Mouse (Mus musculus): ENCODE measurements around the gene Msl1. TPM values are rescaled to one million over a fixed set of nuclear protein-coding genes. Genes with fewer than 3 reads are reported as not detected.

The Msl1 gene
- polyA plus RNA-seq, 1 experiment = 38.5 TPM

DNA sequence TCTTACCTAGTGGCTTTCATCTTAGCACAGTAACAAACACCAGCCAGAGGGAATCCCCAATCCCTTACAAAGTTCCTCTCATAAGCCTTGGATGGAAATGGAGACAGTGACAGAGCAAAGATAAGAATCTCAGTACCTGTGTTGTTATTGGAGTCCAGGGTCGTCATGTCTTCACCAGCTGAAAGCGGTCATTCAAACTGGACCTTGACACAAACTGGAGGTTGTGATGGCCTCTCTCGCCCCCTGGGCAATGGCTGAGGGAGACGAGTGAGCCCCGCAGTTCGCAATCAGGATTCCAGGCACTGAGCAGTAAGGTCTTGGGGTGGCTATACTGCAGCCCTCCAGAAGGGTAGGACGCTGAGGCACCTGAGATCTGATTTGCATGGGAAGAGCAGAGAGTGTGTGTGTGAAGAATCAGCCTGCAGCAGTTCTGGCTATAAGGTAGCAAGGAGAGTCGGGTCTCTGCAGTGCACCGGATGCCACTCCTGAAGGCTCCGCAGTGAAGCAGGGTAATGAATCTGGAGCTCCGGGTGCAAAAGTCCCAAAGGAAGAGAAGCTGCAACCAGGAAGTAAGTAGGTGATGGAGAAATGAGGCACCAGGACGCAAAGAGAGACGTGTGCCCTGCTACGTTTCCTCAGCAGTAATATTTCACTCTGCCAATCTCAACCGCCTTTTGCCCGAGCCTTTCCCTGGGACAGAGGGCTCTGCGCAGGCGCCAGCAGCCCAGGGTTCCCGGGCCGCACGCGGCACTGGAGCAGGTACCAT, 20.6 kb upstream of the Msl1 start, which contains the start of gene Nr1d1:
Gene Nr1d1, minus strand, starts transcription at position 752 of the 766 bp plus-strand sequence.
- peak within 1 kb of the TSS; percentile 68 for H3K4me3 ChIP-seq (ENCODE audit: low read depth, low read length)
- no peaks in the 10 kb centered on the region for H3K27me3 ChIP-seq (ENCODE audit: control insufficient read depth, insufficient read depth, low read length)
- peaks cover 25% of the 10 kb centered on the region for H3K4me1 ChIP-seq (ENCODE audit: control insufficient read depth, insufficient read depth, insufficient read length, low read length)
- under 1% methylated on average over 22 of the region's 22 CpGs for WGBS
- peaks cover 28% of the 10 kb centered on the region for H3K36me3 ChIP-seq (ENCODE audit: control insufficient read depth, insufficient read depth, low read length)
- TF ChIP-seq POLR2A (IDR thresholded peaks at IDR 0.05; ENCODE audit: low read depth, low read length) (peak; percentile 83), CTCF (IDR thresholded peaks at IDR 0.05; ENCODE audit: extremely low read depth, insufficient read length, insufficient replicate concordance, low read depth, low read length) (no peak)
- peak within 1 kb of the TSS; percentile 99 for H3K27ac ChIP-seq (ENCODE audit: insufficient read depth, low read depth, low read length)

- TF ChIP-seq CTCF (IDR thresholded peaks at IDR 0.05; ENCODE audit: extremely low read depth, insufficient read length, insufficient replicate concordance, low read depth, low read length) (no peak), POLR2A (IDR thresholded peaks at IDR 0.05; ENCODE audit: low read depth, low read length) (no peak)
- H3K4me1 ChIP-seq (ENCODE audit: control insufficient read depth, insufficient read depth, insufficient read length, low read length) = peaks cover 19% of the 10 kb centered on the region
- H3K36me3 ChIP-seq (ENCODE audit: control insufficient read depth, insufficient read depth, low read length) = peaks cover 21% of the 10 kb centered on the region
- H3K27me3 ChIP-seq (ENCODE audit: control insufficient read depth, insufficient read depth, low read length) = no peaks in the 10 kb centered on the region
- peak overlapping the region; percentile 99 for H3K27ac ChIP-seq (ENCODE audit: insufficient read depth, low read depth, low read length)
- H3K4me3 ChIP-seq (ENCODE audit: low read depth, low read length) = peak overlapping the region; percentile 68
- 2% methylated on average over 15 of the region's 15 CpGs for WGBS
These were observed 19.8 kb upstream of the Msl1 start for GRCm38 (mm10) chr11:98775348-98776051.

GRCm38 (mm10) chr11:98776052-98776764, 19.1 kb upstream of the Msl1 start:
- peak overlapping the region; percentile 9; the same call in 1 of the 2 replicates for H3K4me3 ChIP-seq (ENCODE audit: low read depth, low read length)
- no peaks in the 10 kb centered on the region for H3K27me3 ChIP-seq (ENCODE audit: control insufficient read depth, insufficient read depth, low read length)
- WGBS = 36% methylated on average over 12 of the region's 12 CpGs
- H3K36me3 ChIP-seq (ENCODE audit: control insufficient read depth, insufficient read depth, low read length) = peaks cover 14% of the 10 kb centered on the region
- no peak for TF ChIP-seq POLR2A (IDR thresholded peaks at IDR 0.05; ENCODE audit: low read depth, low read length)
- no peak for TF ChIP-seq CTCF (IDR thresholded peaks at IDR 0.05; ENCODE audit: extremely low read depth, insufficient read length, insufficient replicate concordance, low read depth, low read length)
- H3K4me1 ChIP-seq (ENCODE audit: control insufficient read depth, insufficient read depth, insufficient read length, low read length) = peaks cover 17% of the 10 kb centered on the region
- peak overlapping the region; percentile 93 for H3K27ac ChIP-seq (ENCODE audit: insufficient read depth, low read depth, low read length)

DNA sequence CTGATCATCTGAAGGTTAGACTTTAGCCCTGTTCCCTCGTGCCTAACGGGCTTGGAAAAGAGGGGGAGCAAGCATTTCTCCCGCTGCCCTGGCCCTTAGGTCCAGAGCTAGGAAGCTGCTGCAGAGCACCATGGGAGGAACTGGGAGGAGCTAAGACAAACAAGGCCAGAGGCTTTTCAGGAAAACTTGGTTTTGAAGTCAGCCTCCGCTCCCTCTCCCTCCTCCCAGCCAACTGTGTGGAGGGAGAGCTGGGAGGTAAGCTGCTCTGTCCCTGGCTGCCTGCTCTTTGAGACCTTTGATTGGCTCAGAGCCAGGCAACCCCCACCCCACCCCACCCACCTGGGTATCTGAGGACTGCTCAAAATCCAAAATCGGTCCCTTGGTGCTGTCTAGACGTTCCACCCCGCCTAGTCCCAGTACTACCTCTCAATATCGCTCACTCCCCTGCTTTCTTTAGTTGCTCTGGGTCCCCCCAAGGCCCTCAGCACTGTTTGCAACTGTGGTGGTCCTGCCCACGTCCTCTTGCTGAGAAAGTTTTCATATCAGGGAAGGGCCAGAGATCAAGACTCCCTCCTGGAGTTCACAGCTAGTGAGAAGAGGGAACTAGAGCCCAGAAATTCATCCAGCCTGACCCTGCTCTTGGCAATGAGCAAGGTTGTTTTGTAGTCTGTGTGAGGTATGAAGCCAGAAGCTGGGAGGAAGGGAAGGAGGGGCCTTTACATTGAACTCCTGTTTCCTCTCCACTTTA, 18.3 kb upstream of the Msl1 start:
- no peak for TF ChIP-seq CTCF (IDR thresholded peaks at IDR 0.05; ENCODE audit: extremely low read depth, insufficient read length, insufficient replicate concordance, low read depth, low read length)
- TF ChIP-seq POLR2A (IDR thresholded peaks at IDR 0.05; ENCODE audit: low read depth, low read length) = peak; percentile 60
- Histone ChIP-seq H3K27ac (ENCODE audit: insufficient read depth, low read depth, low read length) (peak overlapping the region; percentile 93), H3K4me1 (ENCODE audit: control insufficient read depth, insufficient read depth, insufficient read length, low read length) (peaks cover 20% of the 10 kb centered on the region), H3K4me3 (ENCODE audit: low read depth, low read length) (peak overlapping the region; percentile 4; the same call in 1 of the 2 replicates), H3K36me3 (ENCODE audit: control insufficient read depth, insufficient read depth, low read length) (peaks cover 6% of the 10 kb centered on the region), H3K27me3 (ENCODE audit: control insufficient read depth, insufficient read depth, low read length) (no peaks in the 10 kb centered on the region)
- WGBS = 9% methylated on average over 9 of the region's 9 CpGs

DNA sequence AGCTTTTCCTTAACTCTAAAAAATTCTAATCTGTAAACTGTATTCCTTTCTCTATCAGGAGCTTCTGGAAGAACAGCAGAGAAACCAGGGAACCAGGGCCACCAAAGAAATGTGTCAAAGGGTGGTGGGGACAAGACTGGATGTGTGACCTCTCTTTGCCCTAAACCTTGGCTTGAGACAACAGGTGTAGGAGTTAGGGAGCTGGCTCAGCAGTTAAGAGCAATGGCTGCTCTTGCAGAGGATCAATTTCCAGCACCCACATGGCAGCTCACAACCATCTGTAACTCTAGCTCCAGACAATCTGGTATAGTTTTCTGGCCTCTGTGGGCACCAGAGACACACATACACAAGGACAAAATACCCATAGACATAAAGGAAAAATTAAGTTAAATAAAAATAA, 17.4 kb upstream of the Msl1 start:
- H3K36me3 ChIP-seq (ENCODE audit: control insufficient read depth, insufficient read depth, low read length) = no peaks in the 10 kb centered on the region
- H3K27ac ChIP-seq (ENCODE audit: insufficient read depth, low read depth, low read length) = no peak overlapping the region
- TF ChIP-seq CTCF (IDR thresholded peaks at IDR 0.05; ENCODE audit: extremely low read depth, insufficient read length, insufficient replicate concordance, low read depth, low read length) (no peak), POLR2A (IDR thresholded peaks at IDR 0.05; ENCODE audit: low read depth, low read length) (no peak)
- H3K27me3 ChIP-seq (ENCODE audit: control insufficient read depth, insufficient read depth, low read length) = no peaks in the 10 kb centered on the region
- H3K4me1 ChIP-seq (ENCODE audit: control insufficient read depth, insufficient read depth, insufficient read length, low read length) = peaks cover 25% of the 10 kb centered on the region
- no peak overlapping the region for H3K4me3 ChIP-seq (ENCODE audit: low read depth, low read length)

- H3K4me1 ChIP-seq (ENCODE audit: control insufficient read depth, insufficient read depth, insufficient read length, low read length) = peaks cover 37% of the 10 kb centered on the region
- 0 out of 2 replicates have a peak, but pooled peaks have one; percentile 40 for TF ChIP-seq POLR2A (IDR thresholded peaks at IDR 0.05; ENCODE audit: low read depth, low read length)
- TF ChIP-seq CTCF (IDR thresholded peaks at IDR 0.05; ENCODE audit: extremely low read depth, insufficient read length, insufficient replicate concordance, low read depth, low read length) = no peak
- H3K36me3 ChIP-seq (ENCODE audit: control insufficient read depth, insufficient read depth, low read length) = no peaks in the 10 kb centered on the region
- H3K27me3 ChIP-seq (ENCODE audit: control insufficient read depth, insufficient read depth, low read length) = no peaks in the 10 kb centered on the region
- WGBS = 48% methylated on average over 13 of the region's 14 CpGs
- peak overlapping the region; percentile 87 for H3K27ac ChIP-seq (ENCODE audit: insufficient read depth, low read depth, low read length)
- H3K4me3 ChIP-seq (ENCODE audit: low read depth, low read length) = no peak overlapping the region
These were observed 13.3 kb upstream of the Msl1 start for GRCm38 (mm10) chr11:98781851-98782512.
